Mouse (Mus musculus): ENCODE data around the gene Tuba3b.

GRCm38 (mm10) chr6:145638248-145638647, 22.7 kb downstream of the Tuba3b start:
- TF ChIP-seq POLR2AphosphoS5 (IDR thresholded peaks at IDR 0.05; ENCODE audit: insufficient replicate concordance, low read depth, low read length): no peak
- TF ChIP-seq CTCF (IDR thresholded peaks at IDR 0.05; ENCODE audit: low read depth, low read length): no peak
- TF ChIP-seq GATA1 (IDR thresholded peaks at IDR 0.05; ENCODE audit: borderline replicate concordance, low read length): no peak
- TF ChIP-seq TAL1 (conservative IDR thresholded peaks at IDR 0.05; ENCODE audit: low read depth, low read length): no peak
